Mouse (Mus musculus) stomach, postnatal 0 days (tissue): ENCODE results near the gene Abhd18.

ENCODE experiments used
- CTCF ChIP-seq: IDR thresholded peaks from 2 replicates; pipeline ENCODE4 v1.5.1; 2016; ENCODE audit warnings: antibody characterized with exemption, low read depth, mild to moderate bottlenecking, moderate library complexity
- EP300 ChIP-seq: optimal IDR thresholded peaks from 2 replicates; pipeline ENCODE3; 2016; ENCODE audit warnings: antibody characterized with exemption

DNA sequence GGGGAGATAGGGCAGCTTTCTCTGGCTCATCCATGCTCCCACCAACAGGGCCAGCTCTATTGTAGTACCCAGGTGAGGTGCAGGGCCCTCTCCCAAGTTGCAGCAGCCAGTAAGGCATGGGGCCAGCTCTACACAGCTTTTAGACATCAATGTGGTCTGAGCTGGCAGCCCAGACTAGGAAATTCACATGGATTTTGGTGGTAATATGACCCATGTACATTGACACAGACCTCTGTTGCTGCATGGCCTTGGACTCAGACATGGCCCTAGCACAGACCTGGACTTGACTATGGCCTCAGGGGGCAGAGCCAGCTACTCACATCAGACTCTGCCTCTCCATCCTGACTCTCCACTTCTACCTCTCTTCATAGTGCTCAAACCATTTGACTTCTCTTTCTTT, 112.1 kb downstream of the Abhd18 start:
- TF ChIP-seq CTCF (no peak), EP300 (no peak)
